Mouse (Mus musculus): Measurements from ENCODE around the gene Zcchc9.
"Not testable (repeated sequence)": the region's sequence is repeated elsewhere in the genome, so short reads cannot be mapped to it uniquely, and the experiment has no call there.

Gene Zcchc9

DNA sequence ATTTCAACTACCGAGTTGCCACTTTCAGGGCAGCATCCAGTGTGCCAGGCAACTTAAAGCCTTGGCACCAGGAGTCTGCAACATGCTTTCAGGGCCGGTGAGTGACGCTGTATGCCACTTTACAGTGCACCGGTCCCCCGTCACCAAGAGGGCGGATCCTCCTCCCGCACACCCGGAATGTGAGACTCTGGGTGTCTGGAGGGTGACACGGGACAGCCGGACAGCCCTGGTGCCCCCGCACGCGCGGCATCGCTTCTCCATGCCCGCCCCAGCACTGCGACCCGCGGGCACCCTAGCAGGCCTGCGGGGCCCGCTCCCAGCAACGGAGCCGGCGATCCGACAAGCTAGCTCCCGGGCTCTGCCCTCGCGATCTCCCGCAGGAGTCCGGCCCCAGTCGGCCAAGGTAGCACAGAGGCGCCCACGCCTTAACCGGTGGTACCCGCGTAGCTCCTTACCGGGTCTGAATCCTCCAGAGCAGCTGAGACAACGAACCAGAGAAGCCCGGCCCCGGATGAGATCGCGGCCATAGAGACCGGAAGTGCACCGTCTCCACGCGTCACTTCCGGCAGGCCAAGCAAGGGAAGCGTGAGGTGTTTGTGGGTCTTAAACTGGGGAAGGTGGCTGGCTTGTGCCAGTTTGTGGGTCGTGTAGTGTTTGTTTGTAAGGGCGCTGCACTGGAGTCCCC, at the start of gene Zcchc9:
Zcchc9 (minus strand) TSS at position 551 of the 685 bp plus-strand sequence.
- in situ Hi-C loops (cut with MboI; ENCODE audit: low sequenced_read_pairs) = no loop called here

DNA sequence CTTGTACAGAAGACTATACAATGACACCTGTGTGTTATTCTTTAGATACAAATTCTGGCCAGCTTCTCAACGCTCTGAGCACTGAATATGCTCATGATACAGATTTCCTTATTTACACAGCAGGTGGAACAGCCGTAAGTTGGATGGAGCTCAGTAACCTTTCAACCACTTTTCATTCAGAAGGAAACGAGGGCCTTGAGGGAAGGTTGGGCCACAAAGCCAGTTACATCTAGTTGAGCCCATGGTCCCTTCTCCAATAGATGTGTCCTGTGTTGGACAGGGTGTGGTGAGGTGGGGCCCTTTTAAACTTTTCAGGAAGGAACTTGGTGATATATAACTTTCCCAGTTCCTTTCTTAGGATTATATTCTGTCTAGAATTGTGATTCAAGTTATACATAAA, 46.9 kb upstream of the Zcchc9 start:
- in situ Hi-C loops (cut with MboI; ENCODE audit: low sequenced_read_pairs) = no loop called here

DNA sequence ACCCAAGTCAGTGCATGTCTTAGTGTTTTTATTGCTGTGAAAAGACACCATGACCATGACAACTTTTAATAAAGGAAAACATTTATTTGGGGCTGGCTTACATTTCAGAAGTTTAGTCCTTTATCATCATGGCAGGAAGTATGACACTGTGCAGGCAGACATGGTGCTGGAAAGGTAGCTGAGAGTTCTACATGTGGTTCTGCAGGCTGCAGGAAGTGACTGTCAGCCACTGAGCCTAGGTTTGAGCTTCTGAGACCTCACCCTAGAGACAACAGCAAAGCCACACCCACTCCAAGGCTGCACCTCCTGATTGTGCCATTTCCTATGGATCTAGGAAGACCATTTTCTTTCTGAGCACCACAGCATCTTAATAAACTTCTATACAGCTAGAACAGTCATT, 20.4 kb upstream of the Zcchc9 start:
- in situ Hi-C loops (cut with MboI; ENCODE audit: low sequenced_read_pairs) = no loop called here

DNA sequence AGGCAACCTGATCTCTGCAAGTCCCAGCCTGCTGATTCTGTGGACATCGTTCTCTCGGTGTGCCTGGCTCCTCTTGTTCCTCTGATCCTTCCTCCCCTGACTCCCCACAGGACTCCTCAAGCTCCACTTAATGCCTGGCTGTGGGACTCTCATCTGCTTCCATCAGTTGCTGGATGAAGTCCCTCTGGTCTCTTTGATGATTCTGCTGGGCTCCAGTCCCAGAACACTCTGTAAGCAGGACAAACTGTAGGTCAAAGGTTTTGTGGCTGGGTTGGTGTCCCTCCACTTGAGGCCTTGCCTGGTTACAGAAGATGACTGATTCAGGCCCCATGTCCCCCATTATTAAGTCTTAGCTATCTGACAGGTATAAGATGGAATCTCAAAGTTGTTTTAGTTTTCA, 18.6 kb upstream of the Zcchc9 start:
- in situ Hi-C loops (cut with MboI; ENCODE audit: low sequenced_read_pairs) = no loop called here

DNA sequence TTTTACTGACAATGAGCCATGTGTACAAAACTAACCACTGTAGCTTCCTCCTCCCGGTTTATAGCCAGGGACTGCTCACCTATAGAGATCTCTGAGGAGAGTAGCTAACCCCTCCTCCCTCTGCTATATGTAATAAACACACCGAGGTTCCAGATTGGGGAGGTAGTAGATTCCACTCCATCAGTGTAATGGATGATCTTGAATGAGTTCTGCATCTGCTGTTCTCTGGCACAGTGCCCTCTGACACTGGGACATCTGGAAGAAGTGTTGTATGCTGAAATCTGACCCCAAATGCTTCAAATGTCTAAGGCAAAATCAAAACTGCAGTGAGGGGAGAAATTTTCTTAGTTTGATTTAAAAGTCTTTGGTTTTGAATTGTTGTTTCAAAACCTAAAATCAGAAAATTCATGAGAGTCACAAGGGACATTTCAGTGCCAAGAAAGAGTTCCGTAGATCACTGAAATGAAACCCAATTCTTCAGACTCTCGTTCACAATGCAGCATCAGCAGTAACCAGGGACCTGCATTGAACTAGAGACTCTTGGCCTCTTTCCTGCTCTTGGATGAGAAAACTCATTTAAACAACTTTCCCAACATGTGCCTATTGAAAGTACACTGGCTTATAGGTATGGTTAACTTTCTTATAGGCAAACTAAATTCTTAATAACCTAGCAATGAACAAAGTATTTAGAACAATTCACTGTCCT, 17.5 kb upstream of the Zcchc9 start:
- in situ Hi-C loops (cut with MboI; ENCODE audit: low sequenced_read_pairs) = no loop called here

DNA sequence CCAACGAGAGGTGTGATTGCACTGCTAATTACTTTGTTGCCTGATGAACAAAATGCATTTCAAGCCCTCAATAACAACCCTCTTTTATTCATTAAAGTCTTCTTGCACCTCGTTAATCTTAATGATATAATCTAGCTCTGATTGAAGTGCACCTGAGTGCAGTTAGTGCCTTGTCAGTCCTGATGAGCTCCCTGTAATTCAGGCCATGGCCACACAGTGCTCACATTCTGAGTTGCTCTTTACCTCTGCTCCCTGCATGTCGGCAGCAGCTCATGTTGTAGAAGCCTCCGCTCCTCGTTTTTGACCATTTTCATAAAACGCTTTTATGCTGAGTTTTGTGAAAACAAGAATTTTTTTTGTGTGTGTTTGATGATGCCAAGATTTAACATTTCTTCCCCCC, 16.2 kb upstream of the Zcchc9 start:
- in situ Hi-C loops (cut with MboI; ENCODE audit: low sequenced_read_pairs) = no loop called here

DNA sequence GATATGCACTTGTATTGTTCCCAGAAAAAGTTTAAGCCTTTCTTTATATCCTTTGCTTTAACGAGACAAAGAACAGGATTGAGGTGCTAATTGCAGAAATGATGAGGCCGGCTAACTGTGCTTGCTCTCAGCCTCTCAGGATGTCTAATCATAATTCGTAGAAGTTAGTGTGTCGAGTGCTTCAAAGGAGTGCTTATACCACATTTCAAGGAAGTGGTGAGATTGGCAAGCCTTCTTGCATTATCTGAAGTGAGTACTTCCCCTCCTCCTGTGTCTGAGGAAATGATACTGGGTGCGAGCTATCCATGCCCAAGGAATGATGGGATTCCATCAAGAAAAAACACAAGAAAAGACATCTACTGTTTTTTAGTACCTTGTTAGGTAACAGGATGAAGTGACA, 7.2 kb upstream of the Zcchc9 start:
- in situ Hi-C loops (cut with MboI; ENCODE audit: low sequenced_read_pairs) = no loop called here

DNA sequence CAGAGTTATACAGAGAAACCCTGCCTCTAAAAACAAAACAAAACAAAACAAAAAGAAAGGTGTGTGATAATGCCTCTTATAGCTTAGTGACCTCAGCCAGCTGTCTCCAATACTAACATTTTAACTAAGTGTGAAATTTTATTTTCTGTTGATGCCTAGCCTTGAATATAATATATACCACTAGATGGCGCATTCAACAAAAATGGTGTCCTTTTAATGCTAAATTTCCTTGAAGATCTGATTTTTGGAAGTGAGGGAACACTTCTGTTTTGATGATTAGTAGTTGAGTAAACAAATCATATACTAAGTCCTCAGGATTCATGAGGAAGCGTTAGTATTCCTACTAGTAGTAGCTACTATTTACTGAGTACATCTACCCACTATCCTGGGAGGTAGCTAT, 2.0 kb upstream of the Zcchc9 start:
- in situ Hi-C loops (cut with MboI; ENCODE audit: low sequenced_read_pairs) = no loop called here

DNA sequence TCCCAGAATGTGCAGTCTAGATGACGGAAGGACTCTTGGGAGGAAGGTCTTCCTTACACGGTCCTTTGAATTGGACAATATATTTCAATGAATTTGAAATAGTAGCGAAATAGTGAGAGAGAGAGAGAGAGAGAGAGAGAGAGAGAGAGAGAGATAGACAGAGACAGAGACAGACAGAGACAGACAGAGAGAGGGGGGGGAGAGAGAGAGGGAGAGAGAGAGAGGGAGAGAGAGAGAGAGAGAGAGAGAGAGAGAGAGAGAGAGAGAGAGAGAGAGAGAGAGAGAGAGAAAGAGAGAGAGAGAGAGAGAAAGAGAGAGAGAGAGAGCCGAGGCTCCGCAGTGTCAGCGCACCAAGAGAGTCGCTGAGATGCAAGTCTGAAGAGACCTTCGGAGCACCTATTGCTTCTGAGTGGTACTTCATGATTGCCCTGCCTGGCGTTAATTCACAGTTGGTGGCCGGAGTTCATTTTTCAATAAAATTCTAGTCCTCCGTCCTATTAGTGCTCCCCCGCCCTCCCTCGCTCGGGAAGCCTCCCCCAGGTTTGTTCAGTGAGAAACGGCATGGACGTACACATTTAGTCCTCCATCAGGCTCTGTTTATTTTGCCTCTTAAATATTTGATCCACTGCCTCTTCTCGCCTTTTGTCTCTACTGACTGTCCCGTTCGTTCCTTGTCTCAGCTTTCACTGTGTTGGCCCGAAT, 520 bp upstream of the Zcchc9 start:
- in situ Hi-C loops (cut with MboI; ENCODE audit: low sequenced_read_pairs) = no loop called here

DNA sequence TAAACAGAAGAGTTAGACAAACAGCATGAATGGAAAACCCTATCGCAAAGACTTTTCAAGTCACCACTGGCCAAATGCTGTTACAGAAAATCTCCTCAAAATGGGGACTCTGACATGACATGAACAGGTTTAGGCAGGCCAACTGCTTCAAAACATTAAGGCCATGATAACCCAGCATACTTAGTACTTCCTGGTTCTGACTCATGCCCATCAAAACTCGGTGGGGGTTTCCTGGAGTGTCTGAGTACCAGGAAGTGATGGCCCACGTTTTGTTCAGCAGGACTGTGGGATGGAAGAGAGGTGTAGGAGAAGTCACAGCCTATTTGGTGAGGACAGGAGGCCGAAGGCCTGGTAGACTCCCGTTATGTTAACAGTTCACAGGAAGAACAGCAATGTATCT, 5.8 kb downstream of the Zcchc9 start:
- in situ Hi-C loops (cut with MboI; ENCODE audit: low sequenced_read_pairs) = no loop called here

DNA sequence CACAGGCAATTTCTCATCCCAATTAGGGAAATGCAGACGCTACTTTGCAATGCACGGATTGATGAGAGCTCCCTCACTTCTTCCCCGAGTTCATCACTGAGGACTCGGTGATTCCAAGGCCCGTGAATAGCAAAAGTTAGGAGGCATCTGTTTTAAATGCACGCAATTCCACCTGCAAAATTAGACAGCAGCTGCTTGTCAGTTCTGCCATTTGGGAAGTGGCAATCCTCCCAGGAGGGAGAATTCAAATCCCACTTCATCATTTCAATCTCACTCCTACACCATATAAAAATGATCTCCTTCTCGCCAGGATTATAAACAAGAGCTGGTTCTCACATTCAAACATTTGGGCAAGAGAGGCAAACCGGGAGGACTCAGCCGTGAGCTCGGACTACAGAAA, 10.1 kb downstream of the Zcchc9 start:
- in situ Hi-C loops (cut with MboI; ENCODE audit: low sequenced_read_pairs) = no loop called here

DNA sequence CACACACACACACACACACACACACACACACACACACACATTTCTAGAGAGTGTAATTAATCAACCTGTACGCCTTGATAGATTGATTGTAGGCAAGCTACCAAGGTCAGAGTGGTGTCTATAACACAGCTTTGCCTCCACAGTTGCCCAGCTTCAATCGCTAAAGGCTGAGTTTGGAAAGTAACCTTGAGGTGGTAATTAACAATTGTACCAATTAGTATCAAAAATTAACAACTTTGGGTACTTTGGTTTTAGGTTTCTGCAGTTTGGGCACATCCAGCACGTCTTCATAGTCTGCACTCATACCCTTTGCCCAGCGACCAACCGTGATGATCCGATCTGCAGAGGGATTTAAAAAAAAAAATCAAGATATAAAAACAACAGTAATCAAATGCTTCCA, 10.6 kb downstream of the Zcchc9 start:
- in situ Hi-C loops (cut with MboI; ENCODE audit: low sequenced_read_pairs) = no loop called here

DNA sequence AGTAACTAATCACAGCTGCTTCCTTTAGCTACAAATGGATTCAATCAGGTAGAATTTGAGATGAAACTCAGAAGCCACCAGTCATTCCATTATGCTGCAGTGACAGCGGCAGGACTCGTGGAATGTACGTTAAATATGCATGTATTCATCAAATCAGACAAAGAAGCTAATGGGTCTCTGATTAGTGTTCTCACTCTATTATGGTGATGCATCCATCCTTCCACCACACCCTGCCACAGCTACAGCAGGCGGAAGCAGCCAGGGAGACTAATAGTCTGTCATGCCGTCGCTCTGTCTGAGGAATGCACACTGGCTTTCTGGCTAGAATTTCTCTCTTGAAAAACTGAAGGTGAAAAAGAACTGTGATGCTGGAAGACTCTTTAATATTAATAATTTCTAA, 11.5 kb downstream of the Zcchc9 start:
- in situ Hi-C loops (cut with MboI; ENCODE audit: low sequenced_read_pairs) = no loop called here

DNA sequence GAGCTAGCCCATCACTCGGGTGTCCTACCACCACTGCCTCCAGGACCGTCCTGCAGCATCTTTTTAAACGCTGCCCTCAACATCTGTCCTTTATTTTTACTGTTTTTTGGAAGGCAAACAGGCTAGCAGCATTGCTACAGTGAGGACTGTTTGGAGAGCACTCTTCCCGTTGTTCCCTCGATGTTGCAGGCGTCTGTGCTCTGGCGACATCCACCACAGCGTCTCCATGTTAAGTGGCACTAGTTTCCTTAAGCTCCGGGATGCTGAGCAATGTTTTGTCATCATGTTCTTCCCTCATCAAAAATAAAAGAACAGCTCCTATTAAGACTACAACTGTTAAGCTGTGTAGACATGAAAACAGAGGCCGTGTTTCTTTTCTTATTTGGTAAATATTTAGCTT, 11.9 kb downstream of the Zcchc9 start:
- in situ Hi-C loops (cut with MboI; ENCODE audit: low sequenced_read_pairs) = no loop called here

DNA sequence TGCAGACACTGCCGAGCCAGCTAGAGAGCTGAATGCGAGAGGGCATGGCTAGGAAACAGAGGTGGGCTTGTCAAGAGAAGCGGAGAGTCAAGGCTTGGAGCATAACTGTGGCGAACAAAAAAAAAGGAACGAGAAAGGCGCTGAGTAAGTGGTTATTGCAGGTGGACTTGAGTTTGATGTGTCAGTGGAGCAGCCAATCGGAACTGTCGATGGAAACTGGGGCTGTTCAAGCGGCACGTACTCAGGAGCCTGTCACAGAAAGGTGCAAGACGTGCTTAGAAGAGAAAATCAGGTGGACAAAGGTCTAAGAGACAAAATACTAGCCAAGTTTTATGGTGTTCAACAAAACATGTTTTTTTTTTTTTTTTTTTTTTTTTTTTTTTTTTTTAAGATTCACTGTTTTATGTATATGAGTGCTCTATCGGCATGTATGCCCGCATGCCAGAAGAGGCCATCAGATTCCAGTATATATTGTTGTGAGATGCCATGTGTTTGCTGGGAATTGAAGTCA, 12.5 kb downstream of the Zcchc9 start:
- in situ Hi-C loops (cut with MboI; ENCODE audit: low sequenced_read_pairs) = no loop called here

DNA sequence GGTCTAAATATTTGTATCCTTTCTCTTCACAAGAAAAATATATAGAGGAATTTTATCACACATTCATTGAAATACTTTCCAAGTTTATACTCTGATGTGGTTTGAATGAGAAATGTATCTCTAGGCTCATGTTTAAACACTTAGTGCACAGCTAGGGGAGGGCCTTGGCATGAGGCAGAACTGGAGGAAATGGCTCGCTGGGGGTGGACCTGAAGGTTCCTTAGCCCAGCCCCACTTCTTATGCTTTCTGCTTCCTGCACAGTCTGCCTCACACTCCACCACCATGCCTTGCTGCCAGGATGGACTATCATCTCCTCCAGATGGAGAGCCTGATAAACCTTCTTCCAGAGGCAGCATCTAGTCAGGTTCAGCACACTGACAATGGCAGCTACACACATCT, 15.5 kb downstream of the Zcchc9 start:
- in situ Hi-C loops (cut with MboI; ENCODE audit: low sequenced_read_pairs) = no loop called here

DNA sequence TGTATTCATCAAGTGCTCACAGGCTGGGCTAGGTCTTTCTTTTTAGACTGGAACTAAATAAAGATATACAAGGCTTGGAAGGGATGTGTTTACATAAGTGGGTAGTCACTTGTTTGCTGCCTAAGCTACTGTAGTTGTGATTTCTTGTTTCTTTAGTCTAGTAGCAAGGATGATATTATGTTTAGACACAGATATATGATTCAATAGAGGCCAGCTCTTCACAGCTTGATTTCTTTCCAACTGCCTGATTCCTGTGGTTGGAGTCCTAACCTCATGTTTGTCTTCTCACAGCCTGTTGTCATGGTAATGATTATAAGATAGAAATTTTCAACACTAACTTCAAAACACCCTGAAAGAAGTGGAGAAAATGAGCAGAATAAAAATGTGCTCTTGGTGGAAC, 27.6 kb downstream of the Zcchc9 start:
- in situ Hi-C loops (cut with MboI; ENCODE audit: low sequenced_read_pairs) = no loop called here

DNA sequence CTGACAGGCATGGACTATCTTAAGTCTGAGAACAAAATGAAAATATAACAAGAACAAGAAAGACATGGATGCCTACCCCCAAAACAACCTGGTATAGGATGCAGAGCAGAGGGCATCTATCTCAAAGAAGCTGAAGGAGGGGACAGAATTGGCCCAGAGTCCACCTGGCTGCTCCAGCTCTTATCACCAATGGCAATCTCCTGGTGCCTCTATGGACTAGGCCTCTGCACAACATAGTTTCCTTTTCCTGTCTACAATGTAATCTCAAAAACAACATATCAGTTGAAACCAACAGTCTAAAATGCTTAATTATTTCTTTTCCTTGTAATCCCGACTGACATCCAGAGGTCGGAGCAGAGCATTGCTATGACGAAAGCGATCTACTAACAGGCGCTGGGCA, 29.4 kb downstream of the Zcchc9 start:
- in situ Hi-C loops (cut with MboI; ENCODE audit: low sequenced_read_pairs) = no loop called here

DNA sequence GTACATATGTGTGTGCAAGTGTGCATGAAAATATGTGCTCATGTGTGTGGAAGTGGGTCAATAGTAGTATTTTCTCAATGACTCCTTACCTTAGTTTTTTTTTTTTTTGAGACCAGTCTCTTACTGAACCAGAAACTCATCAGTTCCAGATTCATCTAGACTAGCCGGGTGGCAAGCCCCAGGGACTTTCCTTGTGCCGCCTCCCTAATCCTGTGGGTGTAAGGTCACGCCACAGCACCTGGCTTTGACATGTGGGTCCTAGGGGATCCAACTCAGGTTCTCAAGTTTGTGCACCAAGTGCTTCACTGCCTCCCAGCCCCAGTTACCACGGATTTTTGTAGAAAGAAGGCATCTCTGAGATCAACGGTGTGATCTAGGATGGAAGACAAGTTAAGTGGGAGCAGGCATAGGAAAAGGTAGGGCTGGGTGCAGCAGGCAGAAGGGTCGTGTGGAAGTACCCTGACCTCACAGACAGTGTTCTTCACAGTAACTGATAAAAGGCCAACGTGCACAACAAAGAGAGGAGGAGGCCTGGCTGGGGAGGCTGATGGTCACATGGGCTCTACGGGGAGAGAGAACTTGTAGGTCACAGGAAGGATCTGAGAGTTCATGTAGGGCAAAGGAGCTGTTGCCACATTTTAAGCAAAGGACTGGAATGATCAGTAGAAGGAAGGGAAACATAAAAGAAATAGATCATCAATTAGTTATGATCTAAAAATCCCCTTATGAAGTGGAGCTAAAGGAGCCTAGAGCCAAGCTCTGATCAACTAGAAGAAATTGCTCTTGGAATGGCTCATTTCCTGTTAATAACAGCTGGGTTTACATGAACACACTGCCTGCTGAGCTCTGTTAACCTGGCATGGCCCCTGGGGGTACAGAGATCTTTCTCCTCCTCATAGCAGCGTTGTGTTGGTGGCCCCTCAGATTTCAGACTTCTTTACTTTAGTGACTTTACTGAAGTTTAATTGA, 38.5 kb downstream of the Zcchc9 start:
- in situ Hi-C loops (cut with MboI; ENCODE audit: low sequenced_read_pairs) = no loop called here

DNA sequence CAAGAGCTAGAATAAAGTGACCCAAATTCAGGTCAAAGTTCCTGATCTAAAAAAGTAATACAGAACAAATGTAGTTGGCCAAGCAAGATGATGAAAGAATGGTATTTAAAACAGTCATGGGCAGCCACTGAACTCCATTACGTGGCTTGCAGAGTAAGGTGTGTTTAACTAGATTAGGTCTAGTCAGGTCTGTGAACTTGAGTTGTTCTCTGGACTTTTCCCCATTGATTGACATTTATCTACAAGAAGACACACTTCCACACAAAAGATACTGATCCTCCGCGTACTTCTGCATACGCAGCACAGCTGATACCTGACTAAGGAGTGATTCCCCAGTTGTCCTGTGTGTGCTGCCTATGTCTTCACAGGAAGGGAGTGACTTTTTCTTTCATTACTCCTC, 41.9 kb downstream of the Zcchc9 start:
- in situ Hi-C loops (cut with MboI; ENCODE audit: low sequenced_read_pairs) = no loop called here

DNA sequence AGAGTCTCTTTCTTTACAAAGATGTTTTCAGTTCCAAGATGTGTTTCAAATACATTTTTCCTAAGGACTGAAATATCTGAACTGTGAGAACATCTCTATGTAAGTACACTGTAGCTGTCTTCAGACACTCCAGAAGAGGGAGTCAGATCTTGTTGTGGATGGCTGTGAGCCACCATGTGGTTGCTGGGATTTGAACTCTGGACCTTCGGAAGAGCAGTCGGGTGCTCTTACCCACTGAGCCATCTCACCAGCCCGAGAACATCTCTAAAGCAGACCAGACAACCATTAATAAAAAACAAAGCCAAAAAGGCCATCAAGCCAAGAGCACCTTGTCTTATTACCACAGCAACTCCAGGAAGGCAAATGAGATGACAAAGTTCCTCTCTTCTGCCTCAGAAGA, 43.9 kb downstream of the Zcchc9 start:
- in situ Hi-C loops (cut with MboI; ENCODE audit: low sequenced_read_pairs) = not testable (repeated sequence)
